Mouse (Mus musculus) G1E (cell line): ENCODE data around the gene Mybpc3. TPM values are rescaled to one million over a fixed set of nuclear protein-coding genes. Genes with fewer than 3 reads are reported as not detected.

Experiments
- ATAC-seq: 2 replicates; pipeline ENCODE4 v1.8.0; 2016; ENCODE audit warnings: mild to moderate bottlenecking; ENCODE audit not compliant: insufficient number of reproducible peaks, poor library complexity, low FRiP score, severe bottlenecking; ENCODE audit errors: extremely low read depth
- DNase-seq: peaks from one replicate; pipeline ENCODE4 v3.0.0; 2012; ENCODE audit warnings: low spot score
- H3K27me3 ChIP-seq: 2 replicates; pipeline ENCODE4 v1.6.1; 2012; ENCODE audit warnings: mild to moderate bottlenecking, low read length, inconsistent platforms; ENCODE audit not compliant: insufficient read depth
- H3K36me3 ChIP-seq: replicated peaks from 2 replicates; pipeline ENCODE3; 2012; ENCODE audit warnings: mild to moderate bottlenecking, inconsistent platforms
- H3K4me1 ChIP-seq: 2 replicates; pipeline ENCODE4 v1.6.1; 2012; ENCODE audit warnings: low read depth, low read length, inconsistent platforms, mixed read lengths; ENCODE audit not compliant: insufficient read depth
- H3K4me3 ChIP-seq: 2 replicates; pipeline ENCODE4 v1.5.1; 2012; ENCODE audit warnings: low read depth, mild to moderate bottlenecking, inconsistent platforms, low read length, moderate library complexity, mixed read lengths
- H3K9me3 ChIP-seq: replicated peaks from 2 replicates; pipeline ENCODE4 v1.6.1; 2012; ENCODE audit warnings: inconsistent platforms
- CTCF ChIP-seq: IDR thresholded peaks from 2 replicates; pipeline ENCODE4 v1.5.1; 2012; ENCODE audit warnings: low read depth, low read length, inconsistent platforms, mixed read lengths
- GATA1 ChIP-seq: IDR thresholded peaks from 2 replicates; pipeline ENCODE4 v1.6.1; 2012; ENCODE audit warnings: borderline replicate concordance, low read length, inconsistent platforms, mixed read lengths
- GATA2 ChIP-seq: IDR thresholded peaks from 2 replicates; pipeline ENCODE4 v1.6.1; 2012; ENCODE audit warnings: low read depth, low read length, inconsistent platforms, borderline replicate concordance
- POLR2AphosphoS5 ChIP-seq: IDR thresholded peaks from 2 replicates; pipeline ENCODE4 v1.6.1; 2012; ENCODE audit warnings: low read depth, low read length, inconsistent platforms; ENCODE audit not compliant: insufficient replicate concordance
- TAL1 ChIP-seq: conservative IDR thresholded peaks from 2 replicates; pipeline ENCODE4 v1.6.1; 2012; ENCODE audit warnings: low read depth, low read length, inconsistent platforms, mixed read lengths
- polyA plus RNA-seq: library from polyadenylated mRNA; stranded (reverse); fragments of >175 nt; gene quantifications from 2 replicates; pipeline ENCODE4 v1.2.3, GENCODE M21; 2012
- total RNA-seq, 2 experiments: library from RNA; stranded (forward) in 1 of 2; stranded (reverse) in 1 of 2; fragments of 200-1000 nt in 1 of 2; fragments of >200 nt in 1 of 2; fragmentation: Nextera tagmentation in 1 of 2; gene quantifications; 2 replicates each; pipeline ENCODE4 v1.2.3; 2014 to 2017

Mybpc3 gene
- total and polyA plus RNA-seq, 3 experiments = not detected

DNA sequence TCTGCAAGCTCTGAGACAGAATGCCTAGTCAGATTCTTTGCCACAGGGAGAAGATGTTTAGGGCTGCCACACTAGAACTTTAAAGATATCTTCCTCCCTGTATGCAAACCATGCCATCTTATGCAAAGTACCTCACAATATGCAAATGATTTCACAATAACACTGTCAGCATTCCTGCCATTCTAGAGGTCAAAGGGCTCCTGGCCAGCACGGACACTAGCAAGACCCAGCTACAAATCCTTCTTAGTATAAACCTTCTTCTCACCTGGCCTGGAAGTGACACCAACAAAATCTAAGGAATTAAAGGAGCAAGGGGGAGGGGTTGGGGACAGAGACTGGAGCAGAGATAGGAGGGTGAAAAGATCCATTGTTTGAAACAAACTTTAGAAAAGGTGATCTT lies 45.9 kb upstream of the Mybpc3 start:
- Histone ChIP-seq H3K4me1 (peaks cover 53% of the 10 kb centered on the region), H3K9me3 (no peaks in the 10 kb centered on the region), H3K36me3 (peaks cover 15% of the 10 kb centered on the region), H3K27me3 (no peaks in the 10 kb centered on the region), H3K4me3 (no peak overlapping the region)
- no peak for TF ChIP-seq POLR2AphosphoS5
- no peak for TF ChIP-seq GATA1
- no peak for TF ChIP-seq GATA2
- TF ChIP-seq CTCF = no peak
- no peak for TF ChIP-seq TAL1
- ATAC-seq (no peak), DNase-seq (no peak)

DNA sequence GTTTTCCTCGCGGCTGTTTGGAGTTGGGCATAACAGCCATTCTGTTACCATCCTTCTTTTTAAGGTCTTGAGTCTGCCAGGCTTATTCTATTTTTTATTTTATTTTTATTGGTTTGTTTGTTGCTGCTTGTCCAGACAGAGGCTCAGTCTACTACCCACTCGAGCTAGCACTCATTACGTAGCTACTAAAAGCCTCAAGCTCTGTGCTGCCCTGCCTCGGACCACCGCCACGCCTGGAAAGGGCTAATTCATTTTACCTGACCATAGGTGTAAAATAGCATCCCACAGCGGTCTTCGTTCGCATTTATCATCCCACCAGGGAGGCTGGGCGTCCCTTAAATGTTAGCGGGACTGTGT lies 40.0 kb upstream of the Mybpc3 start:
- TF ChIP-seq TAL1 = no peak
- no peak for TF ChIP-seq GATA2
- TF ChIP-seq POLR2AphosphoS5 = no peak
- TF ChIP-seq CTCF = no peak
- TF ChIP-seq GATA1 = no peak
- no peaks in the 10 kb centered on the region for H3K9me3 ChIP-seq
- ATAC-seq = no peak
- DNase-seq = no peak
- H3K27me3 ChIP-seq = no peaks in the 10 kb centered on the region
- H3K4me3 ChIP-seq = peak overlapping the region; percentile 72; the same call in 1 of the 2 replicates
- peaks cover 63% of the 10 kb centered on the region for H3K4me1 ChIP-seq
- no peaks in the 10 kb centered on the region for H3K36me3 ChIP-seq

DNA sequence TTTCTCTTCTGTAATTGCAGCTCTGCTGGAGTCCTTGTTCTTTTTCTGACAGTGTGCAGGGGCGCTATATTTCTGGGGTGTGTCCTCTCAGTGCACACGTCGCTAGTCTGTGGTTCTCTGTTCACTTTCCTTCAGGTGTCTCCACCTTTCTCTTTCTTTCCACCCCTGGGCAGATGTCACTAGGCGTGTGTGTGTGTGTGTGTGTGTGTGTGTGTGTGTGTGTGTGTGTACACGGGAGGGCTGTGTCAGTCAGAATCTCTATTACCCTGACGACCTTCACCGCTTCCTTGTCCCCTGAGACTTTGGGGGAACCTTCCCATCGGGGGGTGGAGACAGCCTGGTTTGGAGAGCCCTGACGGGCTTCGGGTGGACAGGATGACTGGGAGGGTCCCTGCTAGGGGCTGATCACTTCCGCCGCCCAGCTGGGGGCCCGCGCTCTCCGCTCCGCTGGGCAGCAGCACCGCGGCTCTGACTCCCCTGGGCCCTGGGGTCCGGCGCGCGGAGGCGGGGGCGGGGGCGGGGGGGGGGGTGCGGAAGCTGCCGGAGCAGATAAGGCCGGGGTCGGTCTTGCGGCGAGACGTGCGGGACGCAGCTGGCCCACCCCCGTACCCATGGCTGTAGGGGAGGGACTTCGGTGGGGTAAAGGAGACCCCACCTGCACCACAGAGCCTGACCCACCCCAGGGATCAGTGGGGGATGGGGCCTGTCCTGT lies 39.5 kb upstream of the Mybpc3 start:
- Histone ChIP-seq H3K27me3 (no peaks in the 10 kb centered on the region), H3K36me3 (no peaks in the 10 kb centered on the region), H3K4me1 (peaks cover 68% of the 10 kb centered on the region), H3K4me3 (peak overlapping the region; percentile 72), H3K9me3 (no peaks in the 10 kb centered on the region)
- ATAC-seq = no peak
- TF ChIP-seq GATA1 = no peak
- TF ChIP-seq POLR2AphosphoS5 = no peak
- no peak for TF ChIP-seq GATA2
- TF ChIP-seq CTCF = no peak
- no peak for TF ChIP-seq TAL1
- peak; percentile 79 for DNase-seq

DNA sequence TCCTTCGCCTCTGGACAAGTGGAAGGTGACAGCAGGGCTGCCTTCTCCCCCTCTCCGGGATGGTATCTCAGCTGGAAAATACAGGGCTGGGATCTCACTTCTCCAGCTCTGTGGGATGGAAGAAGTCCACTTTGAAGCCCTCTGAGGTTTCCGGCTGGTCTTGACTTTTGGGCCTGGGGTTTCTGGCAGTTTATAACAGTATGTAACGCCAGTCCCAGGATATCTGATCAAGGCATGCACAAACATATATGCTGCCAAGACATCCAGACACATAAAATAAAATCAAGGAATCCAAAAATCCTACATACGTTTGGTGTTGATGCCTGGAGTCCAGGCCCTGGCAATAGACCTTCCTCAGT lies 38.9 kb upstream of the Mybpc3 start:
- no peak for ATAC-seq
- peak overlapping the region; percentile 72 for H3K4me3 ChIP-seq

DNA sequence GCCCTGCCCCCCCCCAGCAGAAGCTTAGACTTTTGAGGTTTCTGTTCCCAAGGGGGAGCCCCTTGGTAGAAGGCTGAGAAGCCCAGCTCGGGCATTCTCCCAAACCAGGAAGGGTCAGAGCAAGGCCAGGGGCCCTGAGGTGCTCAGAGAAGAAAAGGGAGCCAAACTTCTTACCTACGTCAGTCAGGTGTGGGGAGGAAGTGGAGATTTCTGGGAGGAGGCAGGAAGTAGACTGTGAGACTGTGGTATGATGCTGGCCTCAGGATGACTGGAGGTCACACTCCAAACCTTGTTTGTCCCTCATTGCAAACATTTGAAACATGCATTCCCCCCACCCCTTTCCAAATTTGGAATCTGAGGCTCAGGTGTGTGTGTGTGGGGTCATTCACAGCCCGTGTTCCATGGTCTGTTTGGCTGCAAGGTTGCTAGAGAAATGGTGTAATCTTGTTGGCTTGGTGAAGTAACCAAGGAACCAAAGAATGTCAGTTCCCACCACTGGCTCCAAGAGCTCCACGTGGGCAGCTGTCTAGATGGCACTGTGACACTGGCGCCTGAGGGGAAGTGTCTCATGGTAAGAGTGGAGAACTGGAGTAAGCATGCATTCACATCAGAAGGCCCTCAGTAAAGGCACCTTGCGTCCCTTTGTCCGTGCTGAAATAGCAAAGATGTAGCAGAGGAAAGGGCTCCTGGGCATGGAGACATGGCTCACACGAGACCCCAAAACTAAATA lies 37.0 kb upstream of the Mybpc3 start:
- no peak for ATAC-seq
- no peak overlapping the region for H3K4me3 ChIP-seq
- no peak for TF ChIP-seq GATA1
- no peak for TF ChIP-seq CTCF
- TF ChIP-seq POLR2AphosphoS5 = no peak
- no peak for TF ChIP-seq TAL1
- no peak for TF ChIP-seq GATA2
- H3K27me3 ChIP-seq = peaks cover under 1% of the 10 kb centered on the region; the same call in 1 of the 2 replicates
- DNase-seq = no peak
- no peaks in the 10 kb centered on the region for H3K9me3 ChIP-seq
- no peaks in the 10 kb centered on the region for H3K36me3 ChIP-seq
- H3K4me1 ChIP-seq = peaks cover 81% of the 10 kb centered on the region

More for the DNA sequence above, 38.9 kb upstream of the Mybpc3 start:
- Histone ChIP-seq H3K27me3 (no peaks in the 10 kb centered on the region), H3K36me3 (no peaks in the 10 kb centered on the region), H3K4me1 (peaks cover 73% of the 10 kb centered on the region), H3K9me3 (no peaks in the 10 kb centered on the region)
- TF ChIP-seq TAL1 (no peak), POLR2AphosphoS5 (no peak), GATA1 (no peak), CTCF (no peak), GATA2 (no peak)
- DNase-seq = no peak

DNA sequence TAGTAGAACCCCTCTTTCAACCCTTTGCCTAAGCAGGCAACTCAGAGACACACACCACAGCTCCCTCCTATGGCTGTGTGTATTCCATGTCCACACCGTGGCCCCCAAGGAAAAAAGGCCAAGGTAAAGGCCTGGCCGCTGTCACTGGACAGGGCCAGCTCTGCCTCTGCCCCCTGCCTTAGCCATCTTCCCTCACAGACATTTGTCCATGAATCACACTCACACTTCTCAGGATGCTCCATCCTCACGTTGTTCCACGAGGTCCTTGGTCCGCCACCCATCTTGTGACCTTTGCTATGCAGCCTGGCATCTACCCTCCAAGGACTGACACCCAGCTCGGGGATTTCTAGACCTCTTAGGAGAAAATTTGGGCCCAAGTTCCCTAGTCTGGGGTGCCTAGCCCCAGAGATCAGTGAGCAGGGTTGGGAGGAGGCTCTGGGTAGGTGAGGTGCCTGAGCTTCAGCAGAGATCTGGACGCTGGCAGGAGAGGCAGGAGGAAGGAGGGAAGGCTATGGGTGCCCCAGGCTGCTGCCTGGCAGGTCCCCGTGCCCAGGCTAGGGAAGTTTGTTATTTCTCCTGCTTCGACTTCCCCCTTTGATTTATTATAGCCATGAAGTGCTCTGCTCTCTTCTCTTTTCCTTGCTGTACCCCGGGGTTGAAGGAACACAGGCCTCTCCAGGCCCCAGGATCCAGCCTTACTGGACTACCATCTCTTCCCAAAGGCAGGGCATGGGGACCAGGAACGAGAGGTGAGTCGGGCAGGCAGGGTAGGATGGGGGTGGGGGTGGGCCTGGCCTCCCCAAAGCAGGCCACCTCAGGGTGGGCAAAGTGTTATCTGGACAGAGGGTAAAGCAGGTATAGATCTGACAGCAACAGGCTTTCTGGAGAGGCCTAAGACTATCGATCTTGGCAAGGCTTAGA lies 35.9 kb upstream of the Mybpc3 start, which contains the start of gene Spi1:
Gene Spi1, plus strand, starts transcription at position 616 of the 921 bp plus-strand sequence.
- peak within 1 kb of the TSS; percentile 63; the same call in 1 of the 2 replicates for H3K4me3 ChIP-seq
- peaks cover 80% of the 10 kb centered on the region for H3K4me1 ChIP-seq
- H3K36me3 ChIP-seq = no peaks in the 10 kb centered on the region
- TF ChIP-seq GATA2 (no peak), TAL1 (no peak), POLR2AphosphoS5 (no peak), GATA1 (no peak)
- no peak for ATAC-seq
- no peak for DNase-seq
- no peaks in the 10 kb centered on the region for H3K9me3 ChIP-seq
- H3K27me3 ChIP-seq = peaks cover 5% of the 10 kb centered on the region; the same call in 1 of the 2 replicates
